Mouse (Mus musculus): ENCODE results near the gene C1qa.

- TF ChIP-seq CTCF (IDR thresholded peaks at IDR 0.05; ENCODE audit: low read depth), result no peak
- no peak for TF ChIP-seq EP300 (IDR thresholded peaks at IDR 0.05; ENCODE audit: low read depth)
Observed at GRCm38 (mm10) chr4:136934746-136935613, 36.4 kb upstream of the C1qa start.
